Mouse (Mus musculus): ENCODE results near the gene Ccdc189. TPM values are rescaled to one million over a fixed set of nuclear protein-coding genes. Genes with fewer than 3 reads are reported as not detected.

The Ccdc189 gene
- total RNA-seq, 1 experiment: 3.8 TPM

DNA sequence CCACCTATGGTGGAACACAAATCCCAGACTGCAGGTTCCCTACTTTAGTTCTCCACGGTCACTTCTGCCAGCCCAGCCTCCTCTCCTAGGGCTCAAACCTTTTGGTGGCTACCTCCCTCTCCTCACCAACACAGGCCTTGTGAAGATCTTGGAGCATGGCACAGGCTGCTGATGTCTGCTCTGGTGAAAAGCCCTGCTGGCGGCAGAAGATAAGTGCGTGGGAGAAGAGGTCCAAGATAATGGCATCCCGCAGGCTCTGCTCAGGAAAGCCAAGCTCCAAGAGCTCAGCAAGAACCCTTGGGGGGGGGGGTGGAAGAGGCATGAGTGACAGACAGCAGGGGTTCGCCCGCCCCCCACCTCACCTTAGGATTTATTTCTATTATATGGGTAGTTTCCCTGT, 2.2 kb downstream of the Ccdc189 start:
- H3K9me3 ChIP-seq (ENCODE audit: control insufficient read depth, insufficient read depth, low read depth, low read length): no peaks in the 10 kb centered on the region
- H3K4me1 ChIP-seq (ENCODE audit: control insufficient read depth in 2 of 2, insufficient read depth in 2 of 2, low read length in 2 of 2, poor library complexity in 1 of 2): peaks cover 0 to 3% of the 10 kb centered on the region in 2 experiments; a peak in 1 of 4 replicates
- H3K36me3 ChIP-seq (ENCODE audit: control insufficient read depth, insufficient read depth, low read length, poor library complexity, severe bottlenecking): peaks cover 34% of the 10 kb centered on the region
- H3K27ac ChIP-seq (ENCODE audit: insufficient read depth, low read depth, low read length, poor library complexity, severe bottlenecking): no peak overlapping the region
- TF ChIP-seq HCFC1 (IDR thresholded peaks at IDR 0.05; ENCODE audit: borderline replicate concordance, insufficient read depth, low read length) (no peak), CHD2 (IDR thresholded peaks at IDR 0.05; ENCODE audit: low read depth, low read length) (no peak), ZC3H11A (IDR thresholded peaks at IDR 0.05; ENCODE audit: borderline replicate concordance, low read depth, low read length) (no peak), MAFK (IDR thresholded peaks at IDR 0.05; ENCODE audit: insufficient read depth, low read depth, low read length) (no peak), ZNF384 (IDR thresholded peaks at IDR 0.05; ENCODE audit: low read depth, low read length) (no peak)
- H3K9ac ChIP-seq (ENCODE audit: insufficient read depth, low read depth, low read length, poor library complexity, severe bottlenecking): no peak overlapping the region
- no peak for DNase-seq (ENCODE audit: low read depth, low spot score)
- in situ Hi-C loops (cut with MboI; ENCODE audit: low sequenced_read_pairs in 2 of 2, unreplicated experiment in 2 of 2): no loop called here
- H3K4me3 ChIP-seq (ENCODE audit: insufficient read depth in 1 of 2, low read depth in 1 of 2, low read length in 2 of 2, poor library complexity in 1 of 2, severe bottlenecking in 1 of 2): no peak overlapping the region

DNA sequence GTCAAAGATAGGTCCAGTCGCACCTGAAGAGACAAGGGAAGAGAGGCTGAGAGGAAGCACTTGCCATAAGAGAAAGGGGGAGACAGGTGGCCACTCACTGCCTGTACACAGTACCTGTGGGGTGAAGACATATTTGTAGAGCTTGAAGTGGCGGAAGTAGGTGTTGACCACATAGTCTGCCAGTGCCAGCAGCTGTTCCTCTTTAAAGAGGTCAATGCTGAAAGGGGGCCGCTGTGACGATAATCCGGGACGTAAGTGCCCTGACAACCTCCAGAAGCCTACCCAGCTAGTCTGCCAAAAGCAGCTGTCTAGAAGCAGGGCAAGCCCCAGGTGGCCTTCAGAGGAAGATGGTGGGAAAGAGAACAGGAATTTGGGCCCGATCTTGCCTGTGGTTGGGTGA, 3.4 kb downstream of the Ccdc189 start:
- in situ Hi-C loops (cut with MboI; ENCODE audit: low sequenced_read_pairs in 2 of 2, unreplicated experiment in 2 of 2): no loop called here
- Histone ChIP-seq H3K4me3 (ENCODE audit: insufficient read depth in 1 of 2, low read depth in 1 of 2, low read length in 2 of 2, poor library complexity in 1 of 2, severe bottlenecking in 1 of 2) (no peak overlapping the region), H3K4me1 (ENCODE audit: control insufficient read depth in 2 of 2, insufficient read depth in 2 of 2, low read length in 2 of 2, poor library complexity in 1 of 2) (peaks cover 0 to 3% of the 10 kb centered on the region in 2 experiments; a peak in 1 of 4 replicates), H3K36me3 (ENCODE audit: control insufficient read depth, insufficient read depth, low read length, poor library complexity, severe bottlenecking) (peaks cover 26% of the 10 kb centered on the region), H3K27ac (ENCODE audit: insufficient read depth, low read depth, low read length, poor library complexity, severe bottlenecking) (no peak overlapping the region), H3K9ac (ENCODE audit: insufficient read depth, low read depth, low read length, poor library complexity, severe bottlenecking) (peak overlapping the region; percentile 6; the same call in 1 of the 2 replicates), H3K9me3 (ENCODE audit: control insufficient read depth, insufficient read depth, low read depth, low read length) (no peaks in the 10 kb centered on the region)
- DNase-seq (ENCODE audit: low read depth, low spot score): no peak
- TF ChIP-seq ZNF384 (IDR thresholded peaks at IDR 0.05; ENCODE audit: low read depth, low read length) (no peak), MAFK (IDR thresholded peaks at IDR 0.05; ENCODE audit: insufficient read depth, low read depth, low read length) (no peak), CHD2 (IDR thresholded peaks at IDR 0.05; ENCODE audit: low read depth, low read length) (no peak), ZC3H11A (IDR thresholded peaks at IDR 0.05; ENCODE audit: borderline replicate concordance, low read depth, low read length) (no peak), HCFC1 (IDR thresholded peaks at IDR 0.05; ENCODE audit: borderline replicate concordance, insufficient read depth, low read length) (no peak)

DNA sequence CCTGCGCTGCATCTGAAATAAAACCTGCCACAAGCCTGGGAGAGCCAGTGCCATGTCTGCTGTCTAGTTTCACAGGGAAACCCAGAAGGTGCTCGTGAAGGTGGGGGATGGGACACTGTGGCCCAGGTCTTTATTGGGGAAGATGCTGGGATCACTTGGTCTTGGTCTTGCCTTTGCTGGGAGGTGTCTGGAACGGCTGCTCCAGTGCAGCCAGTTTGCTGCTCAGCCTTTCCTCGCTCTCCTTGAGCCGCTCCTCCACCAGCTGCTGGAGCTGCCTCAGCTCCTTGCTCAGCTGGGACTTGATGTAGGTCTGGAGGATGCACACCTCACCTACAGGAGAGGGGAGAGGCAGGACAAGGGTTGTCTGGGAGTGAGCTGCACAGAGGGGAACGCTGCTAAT, 5.1 kb downstream of the Ccdc189 start:
- TF ChIP-seq ZC3H11A (IDR thresholded peaks at IDR 0.05; ENCODE audit: borderline replicate concordance, low read depth, low read length) (no peak), ZNF384 (IDR thresholded peaks at IDR 0.05; ENCODE audit: low read depth, low read length) (no peak), MAFK (IDR thresholded peaks at IDR 0.05; ENCODE audit: insufficient read depth, low read depth, low read length) (no peak), HCFC1 (IDR thresholded peaks at IDR 0.05; ENCODE audit: borderline replicate concordance, insufficient read depth, low read length) (no peak), CHD2 (IDR thresholded peaks at IDR 0.05; ENCODE audit: low read depth, low read length) (no peak)
- DNase-seq (ENCODE audit: low read depth, low spot score): no peak
- Histone ChIP-seq H3K9ac (ENCODE audit: insufficient read depth, low read depth, low read length, poor library complexity, severe bottlenecking) (no peak overlapping the region), H3K27ac (ENCODE audit: insufficient read depth, low read depth, low read length, poor library complexity, severe bottlenecking) (no peak overlapping the region), H3K4me1 (ENCODE audit: control insufficient read depth in 2 of 2, insufficient read depth in 2 of 2, low read length in 2 of 2, poor library complexity in 1 of 2) (peaks cover 0 to 2% of the 10 kb centered on the region in 2 experiments; a peak in 1 of 4 replicates), H3K4me3 (ENCODE audit: insufficient read depth in 1 of 2, low read depth in 1 of 2, low read length in 2 of 2, poor library complexity in 1 of 2, severe bottlenecking in 1 of 2) (no peak overlapping the region), H3K36me3 (ENCODE audit: control insufficient read depth, insufficient read depth, low read length, poor library complexity, severe bottlenecking) (peaks cover 20% of the 10 kb centered on the region), H3K9me3 (ENCODE audit: control insufficient read depth, insufficient read depth, low read depth, low read length) (no peaks in the 10 kb centered on the region)
- in situ Hi-C loops (cut with MboI; ENCODE audit: low sequenced_read_pairs in 2 of 2, unreplicated experiment in 2 of 2): no loop called here

DNA sequence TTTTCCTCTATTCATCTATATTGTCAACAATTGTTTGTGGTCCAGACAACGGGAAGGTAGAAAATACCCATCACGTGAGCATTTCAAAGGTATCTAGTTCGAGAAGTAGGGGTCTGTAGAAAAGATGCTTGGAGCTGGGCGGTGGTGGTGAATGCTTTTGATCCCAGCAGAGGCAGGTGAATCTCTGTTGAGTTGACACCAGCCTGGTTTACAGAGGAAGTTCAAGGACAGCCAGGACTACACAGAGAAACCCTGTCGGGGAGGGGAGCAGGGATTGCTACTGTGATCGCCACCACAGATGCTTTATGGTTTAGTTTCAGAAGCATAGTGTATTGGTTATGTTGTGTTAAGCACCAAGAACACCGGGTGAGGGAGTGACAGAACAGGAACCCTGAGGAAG, 14.3 kb downstream of the Ccdc189 start:
- no peak for TF ChIP-seq ZNF384 (IDR thresholded peaks at IDR 0.05; ENCODE audit: low read depth, low read length)
- TF ChIP-seq MAFK (IDR thresholded peaks at IDR 0.05; ENCODE audit: insufficient read depth, low read depth, low read length): no peak
- no peak for TF ChIP-seq ZC3H11A (IDR thresholded peaks at IDR 0.05; ENCODE audit: borderline replicate concordance, low read depth, low read length)
- no peak for TF ChIP-seq CHD2 (IDR thresholded peaks at IDR 0.05; ENCODE audit: low read depth, low read length)
- no peak for TF ChIP-seq HCFC1 (IDR thresholded peaks at IDR 0.05; ENCODE audit: borderline replicate concordance, insufficient read depth, low read length)
- DNase-seq (ENCODE audit: low read depth, low spot score): no peak
- Histone ChIP-seq H3K9me3 (ENCODE audit: control insufficient read depth, insufficient read depth, low read depth, low read length) (no peaks in the 10 kb centered on the region), H3K9ac (ENCODE audit: insufficient read depth, low read depth, low read length, poor library complexity, severe bottlenecking) (peak overlapping the region; percentile 94), H3K36me3 (ENCODE audit: control insufficient read depth, insufficient read depth, low read length, poor library complexity, severe bottlenecking) (peaks cover 5% of the 10 kb centered on the region), H3K4me1 (ENCODE audit: control insufficient read depth in 2 of 2, insufficient read depth in 2 of 2, low read length in 2 of 2, poor library complexity in 1 of 2) (peaks cover 2 to 6% of the 10 kb centered on the region in 2 experiments; a peak in 3 of 4 replicates), H3K27ac (ENCODE audit: insufficient read depth, low read depth, low read length, poor library complexity, severe bottlenecking) (no peak overlapping the region), H3K4me3 (ENCODE audit: insufficient read depth in 1 of 2, low read depth in 1 of 2, low read length in 2 of 2, poor library complexity in 1 of 2, severe bottlenecking in 1 of 2) (peak overlapping the region; percentile 77 to 84)
- in situ Hi-C loops (cut with MboI; ENCODE audit: low sequenced_read_pairs in 2 of 2, unreplicated experiment in 2 of 2): no loop called here

Data from ES-E14 (cell line).